Mouse (Mus musculus) layer of hippocampus, adult 2 months (tissue): ENCODE data around the gene Lrrc27. TPM values are rescaled to one million over a fixed set of nuclear protein-coding genes. Genes with fewer than 3 reads are reported as not detected.

ENCODE experiments used
- DNase-seq, 2 experiments: peaks; one replicate each; pipeline ENCODE4 v3.0.0; 2022; ENCODE audit warnings: low spot score in 2 of 2
- H3K27ac ChIP-seq: fragments of 200-600 bp; 2 replicates; pipeline ENCODE4 v1.8.1; 2022
- H3K4me3 ChIP-seq: fragments of 200-600 bp; 2 replicates; pipeline ENCODE4 v1.8.1; 2022; ENCODE audit warnings: mild to moderate bottlenecking
- CTCF ChIP-seq: fragments of 200-600 bp; conservative IDR thresholded peaks from 2 replicates; pipeline ENCODE4 v1.8.1; 2022; ENCODE audit warnings: antibody characterized with exemption, mild to moderate bottlenecking, moderate library complexity
- total RNA-seq, 2 experiments: library from RNA; stranded (reverse); gene quantifications; 2 replicates each; pipeline ENCODE4 v1.2.3; 2021

Lrrc27 gene
- total RNA-seq, 2 experiments from 2014 or later, result 6.8 to 6.9 TPM

DNA sequence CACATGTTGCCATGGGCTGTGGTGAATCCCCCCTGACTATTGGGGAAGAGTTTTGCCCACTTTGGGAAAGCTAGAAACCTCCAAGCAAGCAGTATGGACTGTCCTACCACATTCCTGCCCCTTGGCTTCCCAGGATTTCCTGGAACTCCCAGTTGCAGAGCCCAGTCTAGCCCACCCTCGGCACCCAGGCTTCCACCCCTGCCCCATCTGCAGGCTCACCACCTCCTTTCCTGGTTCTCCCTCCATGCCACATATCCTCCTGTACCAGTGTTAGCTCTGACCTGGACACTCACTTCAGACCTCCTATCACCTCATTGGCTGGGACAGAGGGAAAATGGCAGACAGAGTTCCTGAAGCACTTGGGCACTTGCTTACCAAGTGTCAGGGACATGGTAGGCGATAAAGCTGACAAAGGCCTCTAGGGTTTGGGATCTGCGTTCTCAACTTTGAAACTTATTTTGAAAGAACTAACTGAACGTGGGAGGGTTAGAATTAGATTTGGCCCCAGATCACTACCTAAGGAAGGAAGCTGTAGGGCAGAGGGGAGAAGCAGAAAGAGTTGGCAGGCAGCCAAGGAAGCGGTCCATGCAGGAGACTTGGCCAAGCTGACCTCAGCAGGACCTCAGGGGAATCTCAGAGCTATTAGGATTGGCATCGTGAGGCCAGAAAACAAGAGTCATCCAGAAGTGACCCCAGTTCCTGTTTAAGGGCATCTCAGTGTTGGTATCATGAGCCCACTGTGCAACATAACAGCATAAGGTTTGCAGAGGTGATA, 6.0 kb downstream of the Lrrc27 start:
- DNase-seq, result no peak
- no peak overlapping the region for H3K4me3 ChIP-seq
- H3K27ac ChIP-seq, result no peak overlapping the region
- TF ChIP-seq CTCF, result no peak

GRCm38 (mm10) chr7:139219486-139219885, 6.7 kb downstream of the Lrrc27 start:
- no peak overlapping the region for H3K4me3 ChIP-seq
- no peak for DNase-seq

DNA sequence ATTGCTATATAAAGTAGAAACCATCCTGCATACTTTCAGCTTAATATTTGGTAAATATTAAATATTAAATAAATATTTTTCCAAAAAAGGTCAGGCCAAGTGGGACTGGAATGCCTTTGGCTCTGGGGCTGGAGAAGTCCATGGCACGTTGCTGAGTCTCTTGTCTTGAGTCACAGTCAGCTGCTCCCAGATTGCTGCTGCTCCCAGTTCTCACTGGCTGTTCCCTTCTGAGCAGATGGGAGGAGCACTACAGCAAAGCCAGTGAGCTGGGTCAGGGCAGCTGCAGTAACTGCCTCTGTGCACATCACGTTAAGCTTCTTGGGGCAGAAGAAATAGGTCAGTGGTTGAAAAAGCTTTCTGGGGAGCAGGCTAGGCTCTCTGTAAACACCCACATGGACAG, 7.5 kb downstream of the Lrrc27 start:
- no peak overlapping the region for H3K27ac ChIP-seq
- no peak overlapping the region for H3K4me3 ChIP-seq
- no peak for DNase-seq
- no peak for TF ChIP-seq CTCF

More at GRCm38 (mm10) chr7:139219486-139219885, 6.7 kb downstream of the Lrrc27 start:
- TF ChIP-seq CTCF, result no peak
- H3K27ac ChIP-seq, result no peak overlapping the region

DNA sequence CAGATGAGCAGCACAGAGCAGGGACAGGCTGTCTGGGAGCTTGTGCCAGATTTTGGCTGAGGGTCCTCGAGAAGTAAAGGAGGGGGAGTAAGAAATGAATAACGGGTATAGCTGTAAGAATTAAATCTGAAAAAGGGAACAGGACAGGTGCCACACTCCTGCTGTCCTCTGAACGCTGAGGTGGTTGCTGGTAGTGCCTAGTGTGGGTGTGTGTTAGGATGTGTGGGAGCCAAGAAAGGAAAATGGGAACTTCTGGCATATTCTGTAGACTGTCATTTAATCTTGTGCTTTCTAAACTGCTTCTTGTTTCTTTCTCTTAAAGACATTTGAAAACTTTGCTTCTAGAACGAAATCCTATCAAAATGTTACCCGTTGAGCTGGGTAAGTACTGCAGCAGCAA, 8.3 kb downstream of the Lrrc27 start:
- no peak overlapping the region for H3K27ac ChIP-seq
- TF ChIP-seq CTCF, result no peak
- no peak overlapping the region for H3K4me3 ChIP-seq
- DNase-seq, result no peak

- H3K27ac ChIP-seq, result no peak overlapping the region
- DNase-seq, result no peak
- no peak for TF ChIP-seq CTCF
- H3K4me3 ChIP-seq, result no peak overlapping the region
Measured at GRCm38 (mm10) chr7:139221856-139222255, 9.1 kb downstream of the Lrrc27 start.

DNA sequence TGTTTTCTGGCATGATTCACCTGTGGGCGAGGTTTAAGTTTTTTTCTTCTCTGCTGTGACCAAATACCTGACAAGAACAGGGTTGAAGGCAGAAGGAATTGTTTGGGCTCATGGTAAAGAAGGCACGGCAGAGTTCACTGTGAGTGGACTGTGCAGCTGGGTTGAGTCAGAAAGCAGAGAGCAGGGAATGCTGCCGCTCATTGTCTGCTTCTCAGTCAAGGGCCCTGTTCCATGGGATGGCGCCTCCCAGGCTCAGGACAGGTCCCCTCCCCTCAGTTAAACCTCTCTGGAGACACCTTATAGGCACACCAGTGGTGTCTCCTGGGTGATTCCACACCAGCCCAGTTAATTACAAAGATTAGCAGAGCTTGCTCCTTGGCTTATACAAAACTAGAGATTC, 9.6 kb downstream of the Lrrc27 start:
- H3K27ac ChIP-seq, result no peak overlapping the region
- H3K4me3 ChIP-seq, result no peak overlapping the region
- no peak for TF ChIP-seq CTCF
- no peak for DNase-seq

- no peak overlapping the region for H3K4me3 ChIP-seq
- no peak for TF ChIP-seq CTCF
- DNase-seq, result no peak
- H3K27ac ChIP-seq, result no peak overlapping the region
Measured at GRCm38 (mm10) chr7:139224070-139224469, 11.3 kb downstream of the Lrrc27 start.

DNA sequence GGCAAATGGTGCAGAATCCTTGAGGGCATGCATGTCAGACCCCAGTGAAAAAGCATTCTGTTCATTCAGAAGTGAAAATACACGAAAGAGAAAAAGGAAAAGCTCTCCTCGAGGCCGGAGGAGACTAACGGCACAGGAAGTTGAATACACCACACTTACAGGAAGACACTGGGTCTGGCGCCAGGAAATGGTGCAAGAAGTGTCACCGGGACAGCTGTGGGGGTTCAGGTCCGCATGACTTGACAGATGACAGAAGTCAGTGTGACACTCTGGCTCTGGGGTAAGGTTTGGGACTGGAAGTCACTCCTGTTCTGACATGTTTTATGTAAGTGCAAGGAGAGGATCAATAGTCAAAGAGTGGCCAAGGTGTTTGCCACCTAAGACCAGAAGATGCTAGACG, 11.9 kb downstream of the Lrrc27 start:
- Histone ChIP-seq H3K27ac (no peak overlapping the region), H3K4me3 (no peak overlapping the region)
- no peak for DNase-seq
- TF ChIP-seq CTCF, result no peak

- DNase-seq, result no peak
- TF ChIP-seq CTCF, result no peak
- H3K27ac ChIP-seq, result no peak overlapping the region
- H3K4me3 ChIP-seq, result no peak overlapping the region
Measured at GRCm38 (mm10) chr7:139226416-139226815, 13.6 kb downstream of the Lrrc27 start.

- Histone ChIP-seq H3K27ac (no peak overlapping the region), H3K4me3 (no peak overlapping the region)
- no peak for TF ChIP-seq CTCF
- no peak for DNase-seq
Measured at GRCm38 (mm10) chr7:139228447-139229171, 15.8 kb downstream of the Lrrc27 start.

DNA sequence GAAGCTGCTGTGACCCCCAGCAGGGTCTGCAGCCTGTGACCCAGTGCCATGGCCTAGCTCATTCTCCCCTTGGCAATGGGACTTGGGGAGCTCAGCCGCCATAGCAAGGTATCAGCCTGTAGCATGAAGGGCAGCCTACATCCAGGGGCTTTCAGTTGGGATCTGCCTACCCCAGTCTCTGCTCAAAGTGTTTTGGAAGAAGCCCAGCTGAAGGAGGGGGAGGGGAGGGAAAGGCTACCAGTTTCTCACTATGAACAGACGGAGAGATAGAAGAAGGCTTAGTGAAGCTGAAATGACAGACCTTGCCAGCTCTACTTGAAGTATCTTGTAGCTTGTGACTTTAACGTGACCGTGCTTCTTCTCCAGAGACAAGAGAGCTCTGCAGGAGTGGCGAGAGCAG, 17.0 kb downstream of the Lrrc27 start:
- DNase-seq, result no peak
- Histone ChIP-seq H3K4me3 (no peak overlapping the region), H3K27ac (no peak overlapping the region)
- no peak for TF ChIP-seq CTCF

- no peak for TF ChIP-seq CTCF
- H3K27ac ChIP-seq, result no peak overlapping the region
- no peak for DNase-seq
- H3K4me3 ChIP-seq, result no peak overlapping the region
Measured at GRCm38 (mm10) chr7:139230241-139230640, 17.5 kb downstream of the Lrrc27 start.

DNA sequence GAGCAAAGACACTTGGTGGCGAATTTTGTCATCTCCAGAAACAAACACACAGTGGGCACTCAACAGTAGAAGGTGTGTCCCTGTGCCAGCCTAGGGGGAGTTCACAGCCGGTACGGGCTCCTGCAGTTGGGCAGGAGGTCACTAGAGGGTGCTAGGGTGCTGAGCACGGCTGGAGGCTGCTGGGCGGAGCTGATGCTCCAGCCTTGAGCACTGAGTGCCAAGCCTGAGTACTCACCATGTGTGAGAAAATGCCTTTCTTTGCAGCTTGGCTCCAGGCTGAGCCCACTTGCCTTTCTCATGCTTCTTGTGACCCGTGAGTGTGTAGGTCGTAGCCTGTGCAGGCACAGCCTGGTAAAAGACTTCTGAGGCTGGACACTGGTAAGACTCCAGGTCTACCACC, 20.9 kb downstream of the Lrrc27 start:
- Histone ChIP-seq H3K4me3 (no peak overlapping the region), H3K27ac (no peak overlapping the region)
- TF ChIP-seq CTCF, result peak; percentile 100
- DNase-seq, result peak; percentile 81 to 92
